Mouse (Mus musculus) erythroblast, embryonic 14.5 days (primary cell): ENCODE data around the gene Aoah.

Experiments
- GATA1 ChIP-seq: IDR thresholded peaks from 2 replicates; pipeline ENCODE4 v1.6.1; 2012; ENCODE audit warnings: low read length, inconsistent platforms, mixed read lengths
- TAL1 ChIP-seq: IDR thresholded peaks from 3 replicates; pipeline ENCODE4 v1.6.1; 2012; ENCODE audit warnings: low read length, inconsistent platforms, mixed read lengths

- TF ChIP-seq GATA1 (no peak), TAL1 (no peak)
These were observed 239.3 kb downstream of the Aoah start for GRCm38 (mm10) chr13:21033176-21033575.
